ENCODE assay signal across 8 mouse cellular contexts in the genomic region with DNA sequence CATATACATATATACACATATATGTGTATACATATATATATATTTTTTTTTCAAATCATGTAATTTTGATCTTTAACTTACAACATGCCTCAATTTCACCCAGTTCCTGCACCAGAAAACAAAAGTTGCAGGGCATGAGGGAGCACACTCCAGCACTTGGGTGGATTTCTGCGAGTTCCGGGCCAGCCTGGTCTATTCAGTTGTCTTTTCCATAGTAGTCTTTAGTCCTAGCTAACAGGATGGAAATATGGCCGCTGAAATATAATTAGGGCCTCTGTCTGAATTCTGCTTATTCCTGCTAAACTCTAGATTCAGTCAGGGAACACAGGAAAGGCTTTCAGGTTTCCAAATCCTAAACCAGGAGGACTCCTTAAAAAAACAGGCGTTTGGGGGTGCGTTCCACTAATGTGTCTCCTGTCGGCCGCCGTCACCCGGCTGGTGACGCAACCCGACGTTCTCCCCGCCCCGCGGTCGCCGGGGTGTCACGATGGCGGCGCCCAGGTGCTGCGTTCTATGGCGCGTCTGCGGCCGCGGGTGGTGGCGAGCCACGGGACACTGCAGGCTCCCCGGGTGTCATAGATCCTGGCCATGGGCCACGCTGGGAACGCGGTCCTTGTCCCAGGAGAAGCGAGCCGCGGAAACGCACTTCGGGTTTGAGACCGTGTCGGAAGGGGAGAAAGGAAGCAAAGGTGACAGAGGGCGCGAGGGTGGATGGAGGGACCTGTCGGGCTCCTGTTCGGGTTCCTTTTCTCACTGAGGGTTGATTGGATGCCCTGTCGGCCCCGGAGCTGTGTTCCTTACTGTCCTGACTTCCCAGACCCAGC. TPM values are rescaled to one million over a fixed set of nuclear protein-coding genes. Genes with fewer than 3 reads are reported as not detected.
DNase-seq lines count a peak whose midpoint lies in the region; ATAC-seq and TF ChIP-seq lines count a peak whose summit lies in the region.

Gene Coq5, plus strand, starts transcription at position 441 of the 824 bp plus-strand sequence.

- H3K4me1 ChIP-seq in MEL (ENCODE audit: control insufficient read depth in 1 of 2, insufficient read depth in 2 of 2, low read length in 2 of 2): peaks cover 12 to 15% of the 10 kb centered on the region in 2 experiments; a peak in 3 of 4 replicates
- H3K4me1 ChIP-seq in hindbrain, embryonic 10.5 days (replicated peaks): peaks cover 12% of the 10 kb centered on the region
- H3K4me1 ChIP-seq in lung, embryonic 16.5 days (replicated peaks; ENCODE audit: control insufficient read depth, insufficient read depth, low read length): peaks cover 6% of the 10 kb centered on the region

- peak within 1 kb of the TSS; percentile 98 for H3K9ac ChIP-seq in MEL (ENCODE audit: control insufficient read depth, low read depth, low read length, poor library complexity, severe bottlenecking)
- peak within 1 kb of the TSS; percentile 81 for H3K9ac ChIP-seq in lung, embryonic 16.5 days (ENCODE audit: low read length)

- TF ChIP-seq EP300 in MEL (IDR thresholded peaks at IDR 0.05; ENCODE audit: low read depth in 1 of 2, low read length in 2 of 2): no peak

- TF ChIP-seq RAD21 in MEL (IDR thresholded peaks at IDR 0.05; ENCODE audit: low read depth, low read length): no peak

- peak; percentile 86 for ATAC-seq in lung, embryonic 16.5 days (ENCODE audit: low read depth)

- peak; percentile 91 for DNase-seq in MEL (ENCODE audit: low read depth, low spot score)
- peak; percentile 88 for DNase-seq in cerebellum, adult 9-10 months
- DNase-seq in frontal cortex, adult 2 months (ENCODE audit: extremely low spot score in 1 of 2, low spot score in 1 of 2): peak; percentile 61 to 91
- DNase-seq in hindbrain, embryonic 10.5 days (ENCODE audit: low spot score): peak; percentile 81
- DNase-seq in layer of hippocampus, adult 9-11 months: peak; percentile 85
- peak; percentile 73 for DNase-seq in ovary, postnatal 10 days (ENCODE audit: low spot score)
- peak; percentile 75 to 87 for DNase-seq in thymus, postnatal 10 days (ENCODE audit: low spot score in 2 of 2)

- H3K4me3 ChIP-seq in MEL (ENCODE audit: control insufficient read depth in 1 of 2, insufficient read depth in 1 of 2, low read depth in 2 of 2, low read length in 2 of 2): peak within 1 kb of the TSS; percentile 88 to 100
- H3K4me3 ChIP-seq in hindbrain, embryonic 10.5 days: peak within 1 kb of the TSS; percentile 97
- H3K4me3 ChIP-seq in lung, embryonic 16.5 days (ENCODE audit: low read length): peak within 1 kb of the TSS; percentile 87

- H3K27ac ChIP-seq in MEL (ENCODE audit: control insufficient read depth, low read depth, low read length): peak within 1 kb of the TSS; percentile 70
- H3K27ac ChIP-seq in hindbrain, embryonic 10.5 days: peak within 1 kb of the TSS; percentile 90
- no peak within 1 kb of the TSS for H3K27ac ChIP-seq in lung, embryonic 16.5 days (ENCODE audit: low read length)

- H3K36me3 ChIP-seq in MEL (ENCODE audit: control insufficient read depth in 1 of 2, insufficient read depth in 2 of 2, low read length in 2 of 2): peaks cover 4 to 23% of the 10 kb centered on the region in 2 experiments; a peak in 3 of 4 replicates
- peaks cover 17% of the 10 kb centered on the region for H3K36me3 ChIP-seq in hindbrain, embryonic 10.5 days
- H3K36me3 ChIP-seq in lung, embryonic 16.5 days (ENCODE audit: control insufficient read depth, insufficient read depth, low read length): peaks cover 4% of the 10 kb centered on the region

- no peak for TF ChIP-seq CTCF in MEL (IDR thresholded peaks at IDR 0.05 in 2 of 3, conservative IDR thresholded peaks at IDR 0.05 in 1 of 3; ENCODE audit: control insufficient read depth in 1 of 3, insufficient read depth in 1 of 3, low read depth in 2 of 3, low read length in 3 of 3, poor library complexity in 1 of 3, severe bottlenecking in 1 of 3)

- peaks cover 24% of the 10 kb centered on the region for H3K79me2 ChIP-seq in MEL (ENCODE audit: control insufficient read depth, insufficient read depth, low read length, poor library complexity)

- no peaks in the 10 kb centered on the region for H3K27me3 ChIP-seq in MEL (ENCODE audit: control insufficient read depth in 1 of 2, insufficient read depth in 2 of 2, low read length in 2 of 2)
- no peaks in the 10 kb centered on the region for H3K27me3 ChIP-seq in hindbrain, embryonic 10.5 days (ENCODE audit: insufficient read depth, poor library complexity, severe bottlenecking)
- no peaks in the 10 kb centered on the region for H3K27me3 ChIP-seq in lung, embryonic 16.5 days (ENCODE audit: control insufficient read depth, insufficient read depth, low read depth, low read length)

- H3K4me2 ChIP-seq in lung, embryonic 16.5 days (ENCODE audit: low read depth, low read length): peak within 1 kb of the TSS; percentile 82

- WGBS in hindbrain, embryonic 10.5 days: 4% methylated on average over 45 of the region's 45 CpGs
- WGBS in lung, embryonic 16.5 days: 3% methylated on average over 45 of the region's 45 CpGs

- peak; percentile 80 to 86 for TF ChIP-seq POLR2A in MEL (IDR thresholded peaks at IDR 0.05; ENCODE audit: control insufficient read depth in 1 of 2, insufficient read depth in 1 of 2, low read depth in 1 of 2, low read length in 2 of 2, poor library complexity in 1 of 2)

- H3K9me3 ChIP-seq in MEL (replicated peaks; ENCODE audit: insufficient read depth, low read length): no peaks in the 10 kb centered on the region
- H3K9me3 ChIP-seq in hindbrain, embryonic 10.5 days: no peaks in the 10 kb centered on the region
- no peaks in the 10 kb centered on the region for H3K9me3 ChIP-seq in lung, embryonic 16.5 days (ENCODE audit: control insufficient read depth, low read length)

TF ChIP-seq in MEL, 35 proteins besides CTCF, POLR2A, EP300 and RAD21:
- TF ChIP-seq ZNF384 (IDR thresholded peaks at IDR 0.05; ENCODE audit: low read depth, low read length) (peak; percentile 95), BHLHE40 (IDR thresholded peaks at IDR 0.05; ENCODE audit: borderline replicate concordance, low read depth, low read length) (no peak), NELFE (IDR thresholded peaks at IDR 0.05; ENCODE audit: low read depth, low read length) (peak; percentile 79), USF1 (IDR thresholded peaks at IDR 0.05; ENCODE audit: low read depth, low read length) (0 out of 2 replicates have a peak, but pooled peaks have one; percentile 17), TAL1 (IDR thresholded peaks at IDR 0.05; ENCODE audit: low read length) (no peak), CHD1 (IDR thresholded peaks at IDR 0.05; ENCODE audit: low read depth, low read length) (no peak), ZMIZ1 (IDR thresholded peaks at IDR 0.05; ENCODE audit: low read depth, low read length) (0 out of 2 replicates have a peak, but pooled peaks have one; percentile 34), TBP (IDR thresholded peaks at IDR 0.05; ENCODE audit: low read depth, low read length) (peak; percentile 41; the same call in 1 of the 2 replicates), TCF12 (IDR thresholded peaks at IDR 0.05; ENCODE audit: low read depth, low read length) (peak; percentile 54), MEF2A (IDR thresholded peaks at IDR 0.05; ENCODE audit: extremely low read depth, insufficient replicate concordance, low read depth, low read length, poor library complexity, severe bottlenecking) (no peak), HCFC1 (IDR thresholded peaks at IDR 0.05; ENCODE audit: low read depth, low read length) (peak; percentile 90), NRF1 (IDR thresholded peaks at IDR 0.05; ENCODE audit: insufficient read depth, low read depth, low read length, poor library complexity, severe bottlenecking) (peak; percentile 31; the same call in 1 of the 2 replicates), POLR2AphosphoS5 (IDR thresholded peaks at IDR 0.05; ENCODE audit: borderline replicate concordance, low read depth, low read length) (no peak), ELF1 (IDR thresholded peaks at IDR 0.05; ENCODE audit: low read depth, low read length) (no peak), KAT2A (conservative IDR thresholded peaks at IDR 0.05; ENCODE audit: low read depth, low read length) (no peak; the same call in 1 of the 2 replicates), POLR2AphosphoS2 (IDR thresholded peaks at IDR 0.05; ENCODE audit: low read length) (peak; percentile 64; the same call in 1 of the 2 replicates), MYC (IDR thresholded peaks at IDR 0.05; ENCODE audit: low read depth, low read length) (no peak), MAFK (IDR thresholded peaks at IDR 0.05; ENCODE audit: borderline replicate concordance, low read depth, low read length) (no peak), CHD2 (IDR thresholded peaks at IDR 0.05; ENCODE audit: low read length) (no peak), MAZ (IDR thresholded peaks at IDR 0.05; ENCODE audit: low read depth, low read length) (peak; percentile 56; the same call in 1 of the 2 replicates), MYB (IDR thresholded peaks at IDR 0.05; ENCODE audit: low read depth, low read length) (no peak), USF2 (IDR thresholded peaks at IDR 0.05; ENCODE audit: borderline replicate concordance in 1 of 2, insufficient read depth in 1 of 2, low read depth in 1 of 2, low read length in 2 of 2) (no peak), SIN3A (IDR thresholded peaks at IDR 0.05; ENCODE audit: low read length) (peak; percentile 94), MXI1 (IDR thresholded peaks at IDR 0.05; ENCODE audit: low read depth, low read length) (peak; percentile 94), MAX (IDR thresholded peaks at IDR 0.05; ENCODE audit: low read length) (no peak; the same call in 1 of the 2 replicates), ETS1 (IDR thresholded peaks at IDR 0.05; ENCODE audit: low read depth, low read length) (peak; percentile 37; the same call in 1 of the 2 replicates)

RNA-seq across cellular contexts. Expression of gene Coq5, which starts in this region (rescaled TPM):
- total RNA-seq in MEL (2012; rRNA removed): 39.7 and 43.3 TPM in 2 replicates
- 10 to 100 TPM in 1 of 2 experiments, not detected in 1; 40.5 TPM for polyA plus RNA-seq in MEL (2012; ENCODE audit: insufficient read depth in 1 of 2, insufficient read length in 2 of 2, low read depth in 1 of 2, low replicate concordance in 2 of 2, missing spikeins in 1 of 2)
- polyA plus RNA-seq in frontal cortex, adult 2 months (2012; rRNA removed): 29.4 and 34.3 TPM in 2 replicates
- polyA plus RNA-seq in hindbrain, embryonic 10.5 days (2016; fragmentation: Nextera tagmentation; extraction: Ambion mirVana): 49.6 and 55.1 TPM in 2 replicates
- 37.9 and 38.6 TPM in 2 replicates for polyA plus RNA-seq in lung, embryonic 16.5 days (2015; fragmentation: Nextera tagmentation; extraction: Ambion mirVana)
